Mouse (Mus musculus) forebrain, embryonic 13.5 days (tissue): ENCODE results near the gene Camk1g. TPM values are rescaled to one million over a fixed set of nuclear protein-coding genes. Genes with fewer than 3 reads are reported as not detected.
A peak's percentile ranks its signal among the peaks of the same experiment; 100 is the strongest.

Source experiments
- ATAC-seq: fragments of 200-750 bp; cut with Nextera tagmentation; 2 replicates; pipeline ENCODE4 v1.8.0; 2017
- H3K27ac ChIP-seq: fragments of 300-500 bp; sonication (generic); 2 replicates; pipeline ENCODE4 v1.5.1; 2015; ENCODE audit warnings: inconsistent platforms, mild to moderate bottlenecking, moderate library complexity
- H3K27me3 ChIP-seq: fragments of 300-500 bp; sonication (generic); 2 replicates; pipeline ENCODE4 v1.6.1; 2015; ENCODE audit warnings: mild to moderate bottlenecking, inconsistent platforms
- H3K36me3 ChIP-seq: fragments of 300-500 bp; sonication (generic); 2 replicates; pipeline ENCODE4 v1.6.1; 2015; ENCODE audit warnings: mild to moderate bottlenecking, inconsistent platforms; ENCODE audit not compliant: poor library complexity, severe bottlenecking
- H3K4me1 ChIP-seq: fragments of 300-500 bp; sonication (generic); 2 replicates; pipeline ENCODE4 v1.6.1; 2015; ENCODE audit warnings: inconsistent platforms
- H3K4me2 ChIP-seq: fragments of 300-500 bp; sonication (generic); 2 replicates; pipeline ENCODE4 v1.6.1; 2015; ENCODE audit warnings: inconsistent platforms, mild to moderate bottlenecking, moderate library complexity
- H3K4me3 ChIP-seq: fragments of 300-500 bp; sonication (generic); 2 replicates; pipeline ENCODE4 v1.5.1; 2015; ENCODE audit warnings: mild to moderate bottlenecking, inconsistent platforms
- H3K9ac ChIP-seq: fragments of 300-500 bp; sonication (generic); 2 replicates; pipeline ENCODE4 v1.6.1; 2015; ENCODE audit warnings: mild to moderate bottlenecking, inconsistent platforms
- H3K9me3 ChIP-seq: fragments of 300-500 bp; sonication (generic); replicated peaks from 2 replicates; pipeline ENCODE4 v1.6.1; 2016; ENCODE audit warnings: inconsistent platforms
- WGBS: fragments of 180-500 bp; shearing (Covaris S2); methylation state at CpG from one replicate; pipeline ENCODE4 v1.1.7; 2015; 5-methylcytosine and 5-hydroxymethylcytosine counted together
- polyA plus RNA-seq: library from polyadenylated mRNA; unstranded; fragments of >200 nt; fragmentation: Nextera tagmentation; extraction: Ambion mirVana; gene quantifications from 2 replicates; pipeline ENCODE4 v1.2.1, GENCODE M21; 2015

Camk1g gene
- polyA plus RNA-seq, 1 experiment from 2014 or later, result 26.7 TPM

- H3K4me3 ChIP-seq, result no peak overlapping the region
- 0 out of 2 replicates have a peak overlapping the region, but pooled peaks have one; percentile 10 for H3K27ac ChIP-seq
- peaks cover 5% of the 10 kb centered on the region; the same call in 1 of the 2 replicates for H3K4me1 ChIP-seq
- no peak overlapping the region for H3K4me2 ChIP-seq
- no peak overlapping the region; the same call in 1 of the 2 replicates for H3K9ac ChIP-seq
- H3K36me3 ChIP-seq, result no peaks in the 10 kb centered on the region
- H3K9me3 ChIP-seq, result no peaks in the 10 kb centered on the region
- no peaks in the 10 kb centered on the region for H3K27me3 ChIP-seq
- ATAC-seq, result no peak
- WGBS, result 72% methylated on average over 5 of the region's 5 CpGs
These were observed 54.3 kb downstream of the Camk1g start for GRCm38 (mm10) chr1:193315705-193316357.

- WGBS, result 82% methylated on average over 1 of the region's 1 CpGs
- Histone ChIP-seq H3K27me3 (no peaks in the 10 kb centered on the region), H3K4me1 (peaks cover 5% of the 10 kb centered on the region; the same call in 1 of the 2 replicates), H3K4me3 (no peak overlapping the region), H3K9me3 (no peaks in the 10 kb centered on the region), H3K4me2 (no peak overlapping the region), H3K36me3 (no peaks in the 10 kb centered on the region), H3K27ac (no peak overlapping the region), H3K9ac (no peak overlapping the region)
- ATAC-seq, result no peak
These were observed 58.5 kb downstream of the Camk1g start for GRCm38 (mm10) chr1:193311596-193311995.

GRCm38 (mm10) chr1:193310519-193311085, 59.5 kb downstream of the Camk1g start:
- Histone ChIP-seq H3K27me3 (no peaks in the 10 kb centered on the region), H3K4me3 (no peak overlapping the region), H3K36me3 (no peaks in the 10 kb centered on the region), H3K4me1 (peaks cover under 1% of the 10 kb centered on the region), H3K27ac (no peak overlapping the region), H3K4me2 (no peak overlapping the region), H3K9ac (no peak overlapping the region), H3K9me3 (no peaks in the 10 kb centered on the region)
- no peak for ATAC-seq
- 91% methylated on average over 3 of the region's 3 CpGs for WGBS

- H3K9me3 ChIP-seq, result no peaks in the 10 kb centered on the region
These were observed 60.1 kb downstream of the Camk1g start for GRCm38 (mm10) chr1:193309785-193310518.

GRCm38 (mm10) chr1:193306832-193307231, 63.3 kb downstream of the Camk1g start:
- no peak overlapping the region for H3K4me2 ChIP-seq
- ATAC-seq, result no peak
- no peak overlapping the region for H3K9ac ChIP-seq
- H3K9me3 ChIP-seq, result no peaks in the 10 kb centered on the region
- H3K27me3 ChIP-seq, result no peaks in the 10 kb centered on the region
- 91% methylated on average over 2 of the region's 2 CpGs for WGBS
- no peaks in the 10 kb centered on the region for H3K36me3 ChIP-seq
- no peak overlapping the region for H3K4me3 ChIP-seq
- peaks cover 5% of the 10 kb centered on the region; the same call in 1 of the 2 replicates for H3K4me1 ChIP-seq
- H3K27ac ChIP-seq, result no peak overlapping the region

More at GRCm38 (mm10) chr1:193309785-193310518, 60.1 kb downstream of the Camk1g start:
- Histone ChIP-seq H3K4me2 (no peak overlapping the region), H3K4me3 (no peak overlapping the region), H3K4me1 (peaks cover 5% of the 10 kb centered on the region; the same call in 1 of the 2 replicates), H3K9ac (no peak overlapping the region), H3K27me3 (no peaks in the 10 kb centered on the region), H3K27ac (no peak overlapping the region), H3K36me3 (no peaks in the 10 kb centered on the region)
- WGBS, result 83% methylated on average over 1 of the region's 1 CpGs
- no peak for ATAC-seq

GRCm38 (mm10) chr1:193305386-193305785, 64.7 kb downstream of the Camk1g start:
- WGBS, result 22% methylated on average over 7 of the region's 7 CpGs
- no peak overlapping the region for H3K9ac ChIP-seq
- peak; percentile 92 for ATAC-seq
- H3K4me3 ChIP-seq, result no peak overlapping the region
- H3K4me2 ChIP-seq, result no peak overlapping the region
- peaks cover 5% of the 10 kb centered on the region; the same call in 1 of the 2 replicates for H3K4me1 ChIP-seq
- H3K27ac ChIP-seq, result peak overlapping the region; percentile 68
- no peaks in the 10 kb centered on the region for H3K36me3 ChIP-seq
- H3K9me3 ChIP-seq, result no peaks in the 10 kb centered on the region
- H3K27me3 ChIP-seq, result no peaks in the 10 kb centered on the region

- H3K27ac ChIP-seq, result no peak overlapping the region
- no peaks in the 10 kb centered on the region for H3K9me3 ChIP-seq
- ATAC-seq, result no peak
- no peak overlapping the region for H3K4me3 ChIP-seq
- H3K4me2 ChIP-seq, result no peak overlapping the region
- no peaks in the 10 kb centered on the region for H3K27me3 ChIP-seq
- H3K9ac ChIP-seq, result no peak overlapping the region
- 73% methylated on average over 2 of the region's 2 CpGs for WGBS
- peaks cover 5% of the 10 kb centered on the region; the same call in 1 of the 2 replicates for H3K4me1 ChIP-seq
- no peaks in the 10 kb centered on the region for H3K36me3 ChIP-seq
These were observed 67.0 kb downstream of the Camk1g start for GRCm38 (mm10) chr1:193303096-193303495.

GRCm38 (mm10) chr1:193302093-193302405, 68.0 kb downstream of the Camk1g start:
- no peak for ATAC-seq
- Histone ChIP-seq H3K9me3 (no peaks in the 10 kb centered on the region), H3K36me3 (no peaks in the 10 kb centered on the region), H3K9ac (no peak overlapping the region), H3K4me3 (no peak overlapping the region), H3K27ac (no peak overlapping the region), H3K4me2 (no peak overlapping the region), H3K27me3 (no peaks in the 10 kb centered on the region), H3K4me1 (peaks cover 5% of the 10 kb centered on the region; the same call in 1 of the 2 replicates)
- 71% methylated on average over 8 of the region's 8 CpGs for WGBS

- Histone ChIP-seq H3K4me2 (no peak overlapping the region), H3K27me3 (no peaks in the 10 kb centered on the region), H3K27ac (no peak overlapping the region), H3K4me1 (peaks cover 5% of the 10 kb centered on the region; the same call in 1 of the 2 replicates), H3K36me3 (no peaks in the 10 kb centered on the region), H3K9ac (no peak overlapping the region), H3K9me3 (no peaks in the 10 kb centered on the region), H3K4me3 (no peak overlapping the region)
- ATAC-seq, result no peak
- 73% methylated on average over 6 of the region's 6 CpGs for WGBS
These were observed 68.6 kb downstream of the Camk1g start for GRCm38 (mm10) chr1:193301216-193302092.

- Histone ChIP-seq H3K4me1 (no peaks in the 10 kb centered on the region), H3K4me2 (no peak overlapping the region), H3K9ac (no peak overlapping the region), H3K9me3 (no peaks in the 10 kb centered on the region), H3K36me3 (no peaks in the 10 kb centered on the region), H3K27me3 (no peaks in the 10 kb centered on the region), H3K27ac (no peak overlapping the region), H3K4me3 (no peak overlapping the region)
- WGBS, result 60% methylated on average over 1 of the region's 1 CpGs
- ATAC-seq, result no peak
These were observed 70.1 kb downstream of the Camk1g start for GRCm38 (mm10) chr1:193299995-193300394.

GRCm38 (mm10) chr1:193298141-193298765, 71.8 kb downstream of the Camk1g start:
- Histone ChIP-seq H3K9me3 (no peaks in the 10 kb centered on the region), H3K36me3 (no peaks in the 10 kb centered on the region), H3K27me3 (no peaks in the 10 kb centered on the region), H3K4me3 (no peak overlapping the region), H3K27ac (no peak overlapping the region), H3K4me2 (no peak overlapping the region), H3K9ac (no peak overlapping the region), H3K4me1 (no peaks in the 10 kb centered on the region)
- WGBS, result 70% methylated on average over 3 of the region's 3 CpGs
- no peak for ATAC-seq
